Mouse (Mus musculus) frontal cortex, adult 2 months (tissue): ENCODE results near the gene Dtx1. TPM values are rescaled to one million over a fixed set of nuclear protein-coding genes. Genes with fewer than 3 reads are reported as not detected.

Source experiments
- DNase-seq, 2 experiments: peaks; one replicate each; pipeline ENCODE4 v3.0.0; 2022; ENCODE audit warnings: low spot score in 1 of 2; ENCODE audit errors: extremely low spot score in 1 of 2
- polyA plus RNA-seq: library from polyadenylated mRNA; depleted of rRNA; stranded (reverse); fragments of >200 nt; gene quantifications from 2 replicates; pipeline ENCODE4 v1.2.3, GENCODE M21; 2012

Gene Dtx1
- polyA plus RNA-seq, 1 experiment: 93.3 TPM

DNA sequence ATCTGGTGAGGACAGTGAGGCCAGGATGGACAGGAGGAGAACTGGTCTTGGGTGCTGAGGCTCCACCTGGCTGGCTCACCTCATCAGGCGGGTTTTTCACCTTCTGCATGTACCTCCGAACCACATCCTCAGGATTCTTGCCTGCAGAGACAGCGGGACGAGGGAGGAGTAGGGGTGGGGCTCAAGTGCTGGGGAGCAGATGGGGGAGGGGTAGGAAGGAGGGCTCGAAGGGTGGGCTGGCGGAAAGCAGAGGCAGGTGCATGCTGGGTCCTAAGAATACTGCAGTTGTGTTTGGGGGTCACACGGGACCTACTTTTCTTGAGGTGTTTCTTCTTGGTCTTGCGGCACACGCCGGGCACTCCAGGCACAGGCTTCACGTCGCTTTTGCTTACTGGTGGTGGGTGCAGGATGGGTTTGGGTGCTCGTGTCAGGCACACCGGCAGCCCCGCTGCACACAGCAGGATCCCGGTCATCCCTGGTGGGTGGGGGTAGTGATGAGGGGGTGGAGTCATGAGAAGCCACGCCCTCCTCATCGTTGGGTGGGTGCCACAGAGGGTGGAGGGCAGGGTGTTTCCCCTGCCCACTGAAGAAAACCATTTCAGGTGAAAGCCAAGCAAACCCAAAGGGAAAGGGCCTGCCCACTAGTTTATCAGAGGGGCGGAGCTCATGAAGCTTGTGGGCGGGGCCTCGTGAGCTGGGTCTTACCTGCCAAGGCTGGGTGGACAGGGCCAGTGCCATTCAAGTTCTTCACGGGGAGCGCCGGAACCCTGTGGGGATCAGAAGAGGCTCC lies 28.6 kb downstream of the Dtx1 start:
- DNase-seq: no peak

DNA sequence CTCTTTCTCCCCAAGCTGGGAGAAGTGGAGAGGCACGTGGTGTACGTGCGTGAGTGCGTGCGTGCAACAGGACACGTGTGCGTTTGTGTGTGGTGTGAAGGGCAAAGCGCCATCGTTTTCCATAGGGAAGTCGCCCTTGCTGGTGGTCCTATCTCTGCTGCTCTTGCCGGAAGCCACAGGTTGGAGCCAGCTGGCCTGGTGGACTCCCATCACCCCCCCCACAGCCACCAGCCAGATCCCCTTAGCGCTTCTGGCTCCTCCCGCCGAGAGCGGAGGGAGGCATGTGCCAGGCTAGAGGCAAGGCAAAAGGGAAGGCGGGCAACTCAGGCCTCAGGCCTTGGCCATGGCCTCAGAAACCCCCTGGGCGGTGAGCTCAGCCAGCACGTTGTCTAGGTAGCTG lies 30.8 kb downstream of the Dtx1 start:
- DNase-seq: no peak

DNA sequence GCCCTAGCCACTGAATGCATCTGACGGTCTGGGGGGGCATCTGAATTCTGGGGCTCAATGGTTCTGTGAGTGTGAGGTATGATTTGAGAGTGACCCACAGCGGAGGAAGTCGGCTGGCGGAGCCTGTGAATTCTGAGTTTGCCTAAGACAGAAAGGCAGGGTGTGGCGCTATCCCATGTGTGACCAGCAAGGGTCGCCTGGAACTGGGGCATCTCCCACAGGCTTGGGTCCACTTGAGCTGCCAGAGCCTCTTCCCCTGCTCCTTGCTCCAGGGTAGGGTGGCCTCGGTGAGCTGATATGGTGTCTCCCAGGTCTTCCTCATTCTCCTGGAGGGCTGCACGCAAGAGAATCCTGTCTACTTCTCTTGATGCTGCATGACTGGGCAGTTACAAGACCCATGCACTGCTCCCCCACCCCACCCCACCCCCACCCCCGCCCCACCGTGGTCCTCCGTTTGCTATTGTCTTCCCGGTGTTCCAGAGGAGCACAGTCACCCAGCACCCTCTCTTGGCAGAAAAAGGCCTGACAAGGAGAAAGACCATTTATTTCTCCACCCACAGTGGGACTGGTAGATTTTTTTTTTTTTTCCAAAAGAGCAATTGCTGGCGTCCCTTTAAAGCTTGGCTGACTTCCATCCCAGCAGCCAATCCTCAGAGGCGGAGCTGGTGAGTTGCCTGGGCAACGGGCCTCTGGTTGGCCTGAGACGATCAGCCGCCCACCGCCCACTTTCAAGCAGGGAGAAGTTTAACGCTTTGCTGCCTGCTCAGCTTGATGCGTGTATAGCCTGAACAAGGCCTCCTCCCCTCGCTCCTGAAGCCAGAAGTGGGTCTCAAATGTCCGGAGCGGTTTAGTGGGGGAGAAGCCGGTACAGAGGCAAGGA lies 31.8 kb downstream of the Dtx1 start:
- peak; percentile 92 to 96 for DNase-seq

DNA sequence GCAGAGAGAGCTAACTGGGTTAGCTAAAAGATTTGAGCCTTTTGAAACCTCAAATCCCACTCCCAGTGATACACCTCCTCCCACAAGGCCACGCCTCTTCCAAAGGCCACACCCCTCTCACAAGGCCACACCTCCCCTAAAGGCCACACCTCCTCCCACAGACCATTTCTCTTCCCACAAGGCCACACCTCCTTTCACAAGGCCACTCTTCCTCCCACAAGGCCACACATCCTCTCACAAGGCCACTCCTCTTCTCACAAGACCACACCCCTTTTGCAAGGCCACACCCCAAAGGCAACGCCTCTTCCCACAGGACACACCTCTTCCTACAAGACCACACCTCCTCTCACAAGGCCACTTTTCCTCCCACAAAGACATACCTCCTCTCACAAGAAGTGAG lies 34.2 kb downstream of the Dtx1 start:
- no peak for DNase-seq

DNA sequence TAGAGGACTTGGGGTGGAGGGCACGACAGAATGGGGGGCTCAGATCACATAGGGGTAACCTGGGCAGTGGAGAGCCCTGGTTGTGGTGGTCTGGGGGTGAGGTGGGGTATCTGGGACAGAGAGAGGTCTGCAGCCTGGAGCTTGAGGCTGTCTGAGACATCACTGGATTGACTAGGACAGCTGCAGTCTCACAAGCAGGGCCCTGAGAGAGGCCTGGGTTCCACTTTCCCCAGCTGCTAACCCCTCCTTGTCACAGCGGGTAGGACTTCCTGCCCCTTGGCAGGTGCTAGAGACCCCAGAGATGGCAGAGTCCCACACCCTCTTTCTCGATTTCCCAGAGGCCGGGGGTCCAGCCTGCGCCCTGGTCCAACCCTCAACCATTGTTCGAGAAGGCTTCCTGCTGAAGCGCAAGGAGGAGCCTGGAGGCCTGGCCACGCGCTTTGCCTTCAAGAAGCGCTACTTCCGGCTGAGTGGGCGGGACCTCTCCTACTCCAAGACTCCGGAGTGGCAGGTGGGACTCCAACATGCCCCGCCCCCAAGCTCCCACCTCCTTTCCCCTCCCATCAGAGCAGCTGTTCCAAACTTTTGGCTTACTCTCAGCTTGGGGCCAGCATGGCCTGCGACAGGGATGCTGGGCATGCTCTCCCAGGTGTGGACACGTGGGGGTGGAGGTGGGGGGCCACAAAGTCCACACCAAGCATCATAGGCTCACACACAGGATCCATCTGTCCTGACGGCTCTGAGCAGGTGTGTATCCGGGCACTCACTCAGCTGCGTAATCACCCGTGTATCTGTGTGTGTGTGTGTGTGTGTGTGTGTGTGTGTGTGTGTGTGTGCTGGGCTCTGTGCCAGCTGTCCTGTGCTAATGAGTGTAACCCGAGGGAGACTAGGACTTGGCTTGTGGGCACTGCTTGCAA lies 37.2 kb downstream of the Dtx1 start:
- no peak for DNase-seq

- DNase-seq: peak; percentile 33 to 85
These were observed 38.1 kb downstream of the Dtx1 start for GRCm38 (mm10) chr5:120673626-120674025.

DNA sequence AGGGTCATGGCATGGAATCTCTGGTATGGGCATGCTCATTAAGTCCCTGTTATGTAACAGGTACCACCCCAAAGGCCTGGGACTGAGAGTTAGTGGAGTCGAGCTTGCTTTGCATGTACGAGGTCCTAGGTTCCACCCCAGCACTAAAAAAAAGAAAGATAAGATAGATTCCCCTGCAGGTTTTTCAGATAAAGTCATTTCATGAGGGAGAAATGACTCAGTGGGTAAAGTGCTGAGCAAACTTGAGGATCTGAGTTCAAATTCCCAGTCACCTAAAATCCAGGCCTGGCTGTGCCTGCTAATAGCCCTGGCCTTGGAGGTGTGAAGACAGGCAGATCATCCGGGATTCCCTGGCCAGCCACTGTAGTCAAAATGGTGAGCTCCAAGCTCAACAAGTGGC lies 39.9 kb downstream of the Dtx1 start:
- no peak for DNase-seq

GRCm38 (mm10) chr5:120670132-120670531 lies 41.6 kb downstream of the Dtx1 start:
- DNase-seq: no peak

DNA sequence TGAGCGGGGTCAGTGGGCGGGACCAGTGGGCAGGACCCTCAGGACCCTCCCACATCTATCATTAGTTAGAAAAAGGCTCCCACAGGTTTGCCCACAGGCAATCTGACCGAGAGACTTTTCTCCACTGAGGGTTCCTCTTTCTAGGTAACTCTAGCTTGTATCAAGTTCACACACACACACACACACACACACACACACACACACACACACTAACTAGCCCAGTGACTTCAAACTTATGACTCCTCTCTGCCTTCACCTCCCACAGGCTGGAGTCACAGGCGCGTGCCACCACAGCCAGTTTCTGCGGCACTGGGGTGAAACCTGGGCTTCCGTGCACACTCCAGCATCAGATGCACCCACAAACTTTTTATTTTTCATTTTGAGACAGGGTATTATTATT lies 43.0 kb downstream of the Dtx1 start:
- DNase-seq: no peak

GRCm38 (mm10) chr5:120664888-120665287 lies 46.8 kb downstream of the Dtx1 start:
- no peak for DNase-seq

GRCm38 (mm10) chr5:120660816-120661215 lies 50.9 kb downstream of the Dtx1 start:
- DNase-seq: no peak

- DNase-seq: peak; percentile 75 to 77
These were observed 55.4 kb downstream of the Dtx1 start for GRCm38 (mm10) chr5:120656281-120656751.

GRCm38 (mm10) chr5:120653873-120654272 lies 57.9 kb downstream of the Dtx1 start:
- DNase-seq: no peak

- no peak for DNase-seq
These were observed 58.6 kb downstream of the Dtx1 start for GRCm38 (mm10) chr5:120652915-120653701.

DNA sequence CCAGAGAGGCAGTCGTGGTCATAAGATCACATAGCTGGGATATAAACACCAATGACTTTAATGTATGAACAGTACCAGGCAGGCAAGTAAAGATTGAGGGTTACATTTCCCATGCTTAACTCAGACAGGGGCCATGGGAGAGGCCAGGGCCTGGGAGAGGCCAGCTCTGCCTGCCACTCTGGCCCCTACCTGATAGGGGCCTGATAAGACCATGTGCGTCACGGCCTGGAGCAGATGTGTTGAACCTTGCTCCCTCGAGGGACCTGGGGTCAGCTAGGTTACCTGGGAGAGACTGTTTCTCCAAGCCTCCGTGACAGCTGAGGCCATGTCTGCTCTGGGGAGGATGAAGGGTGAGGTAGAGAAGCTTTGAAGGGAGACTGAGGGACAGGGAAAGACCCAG lies 60.5 kb downstream of the Dtx1 start:
- DNase-seq: no peak

DNA sequence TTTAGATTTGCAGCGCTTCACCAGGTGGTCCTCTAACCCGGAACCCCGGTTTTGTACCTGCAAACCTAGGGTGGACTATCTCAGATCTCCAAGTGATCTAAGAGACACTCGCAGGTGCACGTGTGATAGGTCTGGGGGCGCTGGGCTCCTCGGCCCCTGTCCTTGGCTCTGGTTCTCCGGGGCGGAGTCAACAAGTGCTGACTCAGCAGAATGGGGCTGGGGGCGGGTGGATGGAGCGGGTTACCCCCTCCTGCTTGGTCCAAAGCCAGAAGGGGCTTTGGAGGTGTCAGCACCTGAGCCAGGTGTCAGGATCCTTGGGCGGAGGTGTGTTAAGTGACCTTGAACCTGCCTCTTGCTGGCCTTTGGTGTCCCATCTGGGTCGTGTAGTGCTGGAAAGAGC lies 61.8 kb downstream of the Dtx1 start:
- DNase-seq: no peak

- DNase-seq: no peak
These were observed 62.3 kb downstream of the Dtx1 start for GRCm38 (mm10) chr5:120649374-120649933.

DNA sequence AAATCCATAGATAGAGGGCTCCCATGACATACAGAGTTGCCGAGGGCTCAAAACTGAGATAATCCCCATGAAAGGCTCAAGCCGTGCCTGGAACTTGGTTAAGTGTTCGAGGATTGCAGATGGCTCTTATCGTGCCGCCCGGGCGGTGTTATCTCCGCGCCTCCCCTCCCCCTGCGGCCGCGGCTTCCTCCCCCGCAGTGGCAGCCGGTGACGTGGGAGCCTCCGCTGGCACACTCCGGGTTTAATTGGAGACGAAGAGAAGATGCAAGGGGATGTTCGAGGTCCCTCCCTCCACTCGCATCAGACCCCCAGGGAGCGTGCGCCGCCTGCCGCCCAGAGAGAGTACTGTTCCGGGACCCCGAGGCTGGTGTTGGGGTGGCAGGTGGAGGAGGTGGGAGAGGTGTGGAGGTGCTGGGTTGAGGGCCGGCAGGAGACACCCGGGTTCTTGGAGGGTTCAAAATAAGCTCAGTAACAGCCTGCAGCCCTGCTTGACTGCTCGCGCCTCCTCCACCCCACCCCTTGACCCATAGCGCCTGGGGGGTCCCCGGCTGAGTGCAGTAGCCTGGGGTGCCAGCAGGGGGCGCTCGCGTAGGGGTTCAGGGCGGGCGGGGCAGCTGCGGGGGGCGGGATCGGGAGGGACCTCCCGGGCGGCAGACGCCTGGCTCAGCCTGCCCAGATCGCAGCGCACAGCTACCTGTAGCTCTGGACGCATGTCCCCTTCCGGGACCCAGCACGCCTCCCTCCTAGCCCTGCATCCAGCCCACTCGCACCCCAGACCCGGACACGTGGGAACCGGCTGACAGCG lies 63.0 kb downstream of the Dtx1 start, which contains the start of gene Rasal1:
Gene Rasal1 (plus strand): TSS at position 244 of the 805 bp plus-strand sequence.
- peak; percentile 74 to 85 for DNase-seq
